Mouse (Mus musculus) heart, embryonic 14.5 days (tissue): ENCODE measurements around the gene M1ap. TPM values are rescaled to one million over a fixed set of nuclear protein-coding genes. Genes with fewer than 3 reads are reported as not detected.

ENCODE experiments used
- ATAC-seq: fragments of 200-750 bp; cut with Nextera tagmentation; 2 replicates; pipeline ENCODE4 v1.8.0; 2017; ENCODE audit warnings: low read depth, moderate TSS enrichment; ENCODE audit not compliant: insufficient number of reproducible peaks, insufficient read depth, low FRiP score
- H3K27ac ChIP-seq, 2 experiments: fragments of 200-500 bp in 1 of 2; fragments of 300-500 bp in 1 of 2; sonication (generic) in 1 of 2; replicated peaks in 1 of 2; 2 replicates each; pipeline ENCODE4 v1.5.1; 2012 to 2014; ENCODE audit warnings: low read depth in 2 of 2, low read length in 2 of 2, control low read depth in 1 of 2, mild to moderate bottlenecking in 1 of 2, mixed read lengths in 1 of 2; ENCODE audit not compliant: control insufficient read depth in 1 of 2, insufficient read depth in 1 of 2
- H3K27me3 ChIP-seq: fragments of 300-500 bp; sonication (generic); 2 replicates; pipeline ENCODE4 v1.6.1; 2014; ENCODE audit warnings: mild to moderate bottlenecking, low read length, control low read depth; ENCODE audit not compliant: control insufficient read depth, insufficient read depth
- H3K36me3 ChIP-seq: fragments of 300-500 bp; sonication (generic); 2 replicates; pipeline ENCODE4 v1.6.1; 2014; ENCODE audit warnings: mild to moderate bottlenecking, control low read depth, low read length, mixed read lengths; ENCODE audit not compliant: control insufficient read depth, insufficient read depth
- H3K4me1 ChIP-seq, 2 experiments: fragments of 200-500 bp in 1 of 2; fragments of 300-500 bp in 1 of 2; sonication (generic) in 1 of 2; 2 replicates each; pipeline ENCODE4 v1.6.1; 2012 to 2014; ENCODE audit warnings: low read length in 2 of 2, control low read depth in 1 of 2, mixed read lengths in 1 of 2; ENCODE audit not compliant: control insufficient read depth in 2 of 2, insufficient read depth in 2 of 2
- H3K4me2 ChIP-seq: fragments of 300-500 bp; sonication (generic); 2 replicates; pipeline ENCODE4 v1.6.1; 2014; ENCODE audit warnings: mild to moderate bottlenecking, low read length
- H3K4me3 ChIP-seq, 2 experiments: fragments of 200-500 bp in 1 of 2; fragments of 300-500 bp in 1 of 2; sonication (generic) in 1 of 2; 2 replicates each; pipeline ENCODE4 v1.5.1; 2012 to 2014; ENCODE audit warnings: low read length in 2 of 2, mild to moderate bottlenecking in 2 of 2, control low read depth in 1 of 2, low read depth in 1 of 2, moderate library complexity in 1 of 2; ENCODE audit not compliant: control insufficient read depth in 1 of 2, insufficient read depth in 1 of 2
- H3K9ac ChIP-seq: fragments of 300-500 bp; sonication (generic); 2 replicates; pipeline ENCODE4 v1.6.1; 2014; ENCODE audit warnings: mild to moderate bottlenecking, low read length
- H3K9me3 ChIP-seq: fragments of 300-500 bp; sonication (generic); 2 replicates; pipeline ENCODE4 v1.6.1; 2016; ENCODE audit warnings: low read length, control low read depth; ENCODE audit not compliant: control insufficient read depth
- WGBS: fragments of 180-500 bp; shearing (Covaris S2); extraction: QIAGEN DNeasy Blood & Tissue Kit; methylation state at CpG from one replicate; pipeline ENCODE4 v1.1.7; 2014; 5-methylcytosine and 5-hydroxymethylcytosine counted together
- polyA plus RNA-seq: library from polyadenylated mRNA; unstranded; fragments of >200 nt; fragmentation: Nextera tagmentation; extraction: Ambion mirVana; gene quantifications from 2 replicates; pipeline ENCODE4 v1.2.1, GENCODE M21; 2014

M1ap gene
- polyA plus RNA-seq, 1 experiment from 2014 or later: 0.35 TPM

DNA sequence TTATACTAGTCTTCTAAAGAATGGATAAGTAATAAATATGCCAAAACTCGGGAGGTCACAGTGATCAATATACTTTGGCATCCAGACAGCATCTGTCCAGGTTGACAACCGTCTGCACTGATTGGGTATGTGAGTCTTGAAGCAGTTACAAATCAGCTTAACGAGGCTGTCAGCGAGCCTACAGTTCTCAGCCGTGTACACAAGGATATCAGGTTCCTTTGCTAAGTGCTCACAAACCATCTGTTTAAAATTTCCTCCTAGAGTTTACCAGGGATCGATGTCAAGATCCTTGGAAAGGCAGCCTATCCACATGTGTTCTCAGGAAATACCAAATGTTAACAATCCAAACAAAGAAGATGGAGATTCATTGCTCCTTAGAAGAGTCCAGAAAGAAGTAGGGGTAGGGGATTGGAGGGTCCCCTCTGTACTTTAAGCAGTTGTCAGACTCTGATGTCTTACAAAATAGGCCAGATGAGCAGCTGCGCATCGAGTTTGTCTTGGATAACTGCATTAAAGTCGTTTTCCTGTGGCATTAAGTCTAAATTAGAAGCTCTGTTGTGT lies 40.8 kb downstream of the M1ap start:
- Histone ChIP-seq H3K27ac (no peak overlapping the region), H3K4me3 (no peak overlapping the region), H3K4me1 (no peaks in the 10 kb centered on the region), H3K9me3 (no peaks in the 10 kb centered on the region), H3K27me3 (no peaks in the 10 kb centered on the region), H3K9ac (no peak overlapping the region), H3K36me3 (no peaks in the 10 kb centered on the region), H3K4me2 (no peak overlapping the region)
- ATAC-seq: no peak
- WGBS: 31% methylated on average over 9 of the region's 9 CpGs

DNA sequence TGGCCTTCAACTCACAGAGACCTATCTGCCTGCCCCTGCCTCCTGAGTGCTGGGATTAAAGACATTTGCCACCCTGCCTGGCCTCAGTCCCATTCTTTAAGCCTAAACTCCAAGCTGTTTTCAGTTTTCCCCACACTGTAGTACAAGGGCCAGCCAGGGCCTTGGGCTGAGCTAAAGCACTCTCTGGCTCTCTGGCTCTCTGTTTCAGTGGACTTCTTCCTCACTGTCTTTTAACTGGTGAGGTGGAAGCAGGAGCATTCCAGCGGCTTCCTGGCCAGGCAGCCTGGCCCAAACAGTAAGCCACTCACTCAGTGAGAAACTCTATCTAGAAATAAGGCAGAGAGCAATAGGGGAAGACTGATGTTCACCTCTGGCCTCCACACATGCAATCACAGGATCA lies 47.0 kb downstream of the M1ap start:
- Histone ChIP-seq H3K27me3 (no peaks in the 10 kb centered on the region), H3K36me3 (no peaks in the 10 kb centered on the region), H3K9me3 (no peaks in the 10 kb centered on the region), H3K4me2 (no peak overlapping the region), H3K27ac (no peak overlapping the region), H3K4me3 (no peak overlapping the region), H3K4me1 (peaks cover 6 to 11% of the 10 kb centered on the region in 2 experiments; a peak in 2 of 4 replicates), H3K9ac (no peak overlapping the region)
- no peak for ATAC-seq
- WGBS: 24% methylated on average over 1 of the region's 1 CpGs

DNA sequence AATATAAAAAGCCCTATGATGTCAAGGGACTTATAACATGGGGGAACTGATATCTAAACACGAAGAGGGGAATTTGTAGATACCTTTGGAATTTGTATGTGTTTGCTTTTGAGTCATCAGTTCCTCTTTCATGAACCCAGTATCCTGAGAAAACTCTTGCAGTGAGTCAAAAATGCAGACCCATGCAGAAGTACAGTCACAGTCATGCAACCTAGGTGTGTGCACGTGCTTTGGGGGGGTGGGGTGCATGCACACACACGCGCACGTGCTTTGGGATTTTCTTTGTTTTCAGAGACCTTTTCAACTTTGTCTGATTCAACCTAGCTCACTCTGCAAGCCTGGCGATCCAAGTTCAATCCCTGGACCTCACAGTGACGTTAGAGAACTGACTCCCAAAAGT lies 47.7 kb downstream of the M1ap start:
- peaks cover 6 to 11% of the 10 kb centered on the region in 2 experiments; a peak in 2 of 4 replicates for H3K4me1 ChIP-seq

DNA sequence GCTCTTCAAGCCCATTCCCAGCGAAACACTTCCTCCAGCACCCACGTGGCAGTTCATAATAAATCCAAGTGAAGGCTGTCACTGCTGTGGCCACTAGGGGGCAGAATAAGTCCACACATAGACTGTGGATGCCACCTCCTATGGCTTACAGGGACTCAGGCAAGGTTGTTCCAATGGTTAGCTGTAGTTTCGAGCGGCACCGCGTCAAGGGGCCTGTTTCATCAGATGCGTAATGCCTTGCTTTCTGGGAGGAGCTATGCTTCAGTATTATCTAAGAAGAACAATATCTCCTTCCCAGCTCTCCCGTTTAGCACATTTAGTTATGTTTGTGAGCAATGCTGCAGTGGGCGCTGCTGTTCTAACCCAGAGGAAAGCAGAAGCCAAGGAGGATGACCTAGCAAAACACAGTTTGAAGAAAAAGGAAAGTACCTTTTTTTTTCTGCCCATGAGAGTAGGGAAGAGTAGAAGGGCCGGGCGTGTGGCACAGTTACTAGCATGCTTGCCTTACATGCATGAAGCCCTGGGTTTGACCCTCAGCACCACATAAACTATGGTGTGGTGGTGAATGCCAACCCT lies 50.1 kb downstream of the M1ap start:
- Histone ChIP-seq H3K36me3 (no peaks in the 10 kb centered on the region), H3K27me3 (no peaks in the 10 kb centered on the region), H3K27ac (peak overlapping the region; percentile 49 to 57), H3K4me1 (peaks cover 6 to 11% of the 10 kb centered on the region in 2 experiments; a peak in 2 of 4 replicates), H3K4me3 (no peak overlapping the region), H3K9me3 (no peaks in the 10 kb centered on the region), H3K9ac (peak overlapping the region; percentile 47), H3K4me2 (peak overlapping the region; percentile 47)
- ATAC-seq: peak; percentile 84
- 9% methylated on average over 11 of the region's 11 CpGs for WGBS

More for the DNA sequence above, 47.7 kb downstream of the M1ap start:
- no peak for ATAC-seq
- WGBS: 65% methylated on average over 7 of the region's 7 CpGs
- no peaks in the 10 kb centered on the region for H3K9me3 ChIP-seq
- H3K27ac ChIP-seq: no peak overlapping the region
- no peak overlapping the region for H3K9ac ChIP-seq
- no peak overlapping the region for H3K4me3 ChIP-seq
- no peak overlapping the region for H3K4me2 ChIP-seq
- no peaks in the 10 kb centered on the region for H3K27me3 ChIP-seq
- H3K36me3 ChIP-seq: no peaks in the 10 kb centered on the region

DNA sequence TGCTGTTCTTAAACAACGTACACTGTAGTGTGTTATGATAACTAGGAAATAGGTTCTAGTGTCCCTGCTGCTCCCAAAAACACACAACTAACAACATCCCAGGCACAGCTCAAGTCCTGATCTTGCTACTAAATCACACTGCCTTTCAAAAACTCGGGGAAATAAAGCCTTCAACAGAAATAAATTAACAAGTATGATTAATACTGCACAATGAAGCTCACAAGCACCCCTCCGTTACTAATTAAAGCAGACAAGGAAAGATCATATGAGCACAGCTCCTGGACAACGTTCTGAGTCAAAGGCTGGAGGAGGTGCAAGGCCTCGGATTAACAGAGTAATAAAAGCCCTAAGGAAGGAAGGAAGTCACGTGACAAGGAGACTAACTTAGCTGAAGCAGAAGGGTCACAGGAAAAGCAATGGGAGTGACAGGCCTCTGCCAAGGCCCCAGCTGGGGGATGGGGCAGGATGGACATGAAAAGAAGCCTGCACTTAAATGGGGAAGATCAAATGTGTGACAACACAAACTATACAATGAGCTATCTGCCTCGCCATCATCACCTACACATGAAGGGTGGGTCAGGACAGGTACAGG lies 50.9 kb downstream of the M1ap start:
- Histone ChIP-seq H3K36me3 (no peaks in the 10 kb centered on the region), H3K4me2 (peak overlapping the region; percentile 47; the same call in 1 of the 2 replicates), H3K27ac (peak overlapping the region; percentile 49 to 57), H3K9me3 (no peaks in the 10 kb centered on the region), H3K27me3 (no peaks in the 10 kb centered on the region), H3K4me1 (peaks cover 6 to 11% of the 10 kb centered on the region in 2 experiments; a peak in 2 of 4 replicates), H3K4me3 (no peak overlapping the region), H3K9ac (peak overlapping the region; percentile 47; the same call in 1 of the 2 replicates)
- ATAC-seq: no peak
- WGBS: 44% methylated on average over 7 of the region's 7 CpGs

DNA sequence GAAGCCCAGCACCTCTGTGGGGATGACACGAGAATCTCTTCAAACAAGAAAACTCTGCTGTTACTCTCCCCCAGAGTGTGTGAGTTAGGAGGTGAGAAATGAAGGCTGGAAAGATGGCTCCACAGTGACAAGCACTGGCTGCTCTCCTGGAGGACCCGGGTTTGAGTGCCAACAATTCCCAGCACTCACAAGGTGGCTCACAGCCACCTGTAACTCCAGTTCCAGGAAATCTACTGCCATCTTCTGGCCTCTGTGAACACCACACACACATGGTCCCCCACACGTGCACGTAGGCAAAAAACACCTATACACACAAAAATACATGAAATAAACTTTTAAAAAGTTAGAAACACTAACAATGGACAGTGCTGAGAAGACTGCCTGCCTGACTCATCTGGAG lies 51.6 kb downstream of the M1ap start:
- H3K9ac ChIP-seq: no peak overlapping the region
- WGBS: 72% methylated on average over 4 of the region's 4 CpGs

DNA sequence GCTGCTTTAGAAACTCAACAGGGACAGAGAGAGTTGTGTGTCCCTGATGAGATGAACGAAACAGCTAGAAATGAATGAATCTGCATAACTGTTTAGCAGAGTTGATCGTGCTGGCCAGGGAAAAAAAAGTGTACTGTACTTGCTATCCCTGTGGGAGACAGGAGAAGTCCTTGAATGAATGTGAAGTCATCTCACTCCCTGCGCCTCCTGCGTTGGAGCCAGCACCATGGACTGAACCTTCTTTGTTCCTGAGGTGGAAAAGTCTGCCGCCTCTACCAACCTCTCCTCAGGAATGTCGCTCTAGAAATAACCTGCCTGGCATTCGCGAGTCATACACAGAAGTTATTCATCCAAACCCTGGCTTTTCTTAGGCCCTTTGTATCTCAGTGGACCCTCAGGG lies 53.3 kb downstream of the M1ap start:
- H3K9me3 ChIP-seq: no peaks in the 10 kb centered on the region
- no peak overlapping the region for H3K27ac ChIP-seq
- no peak for ATAC-seq
- no peak overlapping the region for H3K4me2 ChIP-seq
- WGBS: 42% methylated on average over 8 of the region's 8 CpGs
- no peak overlapping the region for H3K4me3 ChIP-seq
- no peaks in the 10 kb centered on the region for H3K36me3 ChIP-seq
- H3K27me3 ChIP-seq: no peaks in the 10 kb centered on the region
- no peak overlapping the region for H3K9ac ChIP-seq
- peaks cover 13 to 21% of the 10 kb centered on the region in 2 experiments for H3K4me1 ChIP-seq

More for the DNA sequence above, 51.6 kb downstream of the M1ap start:
- no peak for ATAC-seq
- Histone ChIP-seq H3K4me1 (peaks cover 6 to 11% of the 10 kb centered on the region in 2 experiments; a peak in 2 of 4 replicates), H3K27ac (0 out of 4 replicates have a peak overlapping the region, but pooled peaks of 1 of the 2 experiments have one; percentile 41), H3K4me2 (no peak overlapping the region), H3K4me3 (no peak overlapping the region), H3K36me3 (no peaks in the 10 kb centered on the region), H3K9me3 (no peaks in the 10 kb centered on the region), H3K27me3 (no peaks in the 10 kb centered on the region)
